Mouse (Mus musculus) small intestine, adult 2 months (tissue): ENCODE results near the gene Creb5.

Source experiments
- CTCF ChIP-seq: fragments of 200-500 bp; IDR thresholded peaks from 2 replicates; pipeline ENCODE4 v1.5.1; 2012; ENCODE audit warnings: low read depth, mild to moderate bottlenecking, control low read depth, inconsistent platforms, low read length, moderate library complexity, mixed read lengths; ENCODE audit not compliant: insufficient replicate concordance, insufficient read length; ENCODE audit errors: extremely low read depth
- POLR2A ChIP-seq: fragments of 200-500 bp; IDR thresholded peaks from 2 replicates; pipeline ENCODE4 v1.6.1; 2012; ENCODE audit warnings: low read depth, mild to moderate bottlenecking, control low read depth, inconsistent platforms, low read length, moderate library complexity

- TF ChIP-seq CTCF, result no peak
- TF ChIP-seq POLR2A, result no peak
Observed at GRCm38 (mm10) chr6:53541798-53542197, 254.7 kb downstream of the Creb5 start.
